Mouse (Mus musculus) bone marrow macrophage, adult 2 months (primary cell): ENCODE measurements around the gene Neurod2.

Experiments used
- CTCF ChIP-seq: IDR thresholded peaks from 2 replicates; pipeline ENCODE4 v1.5.1; 2012; ENCODE audit warnings: low read depth, mild to moderate bottlenecking, low read length, moderate library complexity
- POLR2A ChIP-seq: IDR thresholded peaks from 2 replicates; pipeline ENCODE4 v1.6.1; 2012; ENCODE audit warnings: mild to moderate bottlenecking, low read depth, low read length, borderline replicate concordance

GRCm38 (mm10) chr11:98367171-98367862 is 37.9 kb upstream of the Neurod2 start:
- TF ChIP-seq POLR2A (no peak), CTCF (no peak)
